Mouse (Mus musculus) layer of hippocampus, adult 8-10 months (tissue): ENCODE measurements at regions not wholly inside any gene's neighbourhood (a gene's known extent, or its start where the extent isn't known, plus 50 kb on each side); places are given as distances from the start of the nearest gene placed in this dataset.

ENCODE experiments used
- DNase-seq, 2 experiments: peaks; one replicate each; pipeline ENCODE4 v3.0.0; 2022; ENCODE audit warnings: low spot score in 2 of 2

DNA sequence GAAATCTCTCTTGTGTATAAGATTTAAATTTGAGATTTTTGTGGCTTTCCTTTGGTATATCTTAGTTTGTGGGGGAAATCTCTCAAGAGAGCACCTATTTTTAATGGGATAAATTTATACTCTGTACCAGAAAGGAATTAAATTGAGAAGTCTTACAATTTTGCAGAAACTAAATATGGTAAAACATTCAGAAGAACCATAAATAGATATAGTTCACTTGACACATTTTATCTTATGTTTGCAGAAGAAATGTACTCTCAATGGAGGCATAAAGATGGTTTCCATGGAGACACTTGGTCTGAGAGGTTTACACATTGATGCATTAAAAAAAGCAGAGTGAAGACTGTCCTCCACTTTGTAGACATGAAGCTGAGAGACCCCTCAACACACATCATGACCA, 86.9 kb downstream of the Ndufa10 start:
- no peak for DNase-seq

DNA sequence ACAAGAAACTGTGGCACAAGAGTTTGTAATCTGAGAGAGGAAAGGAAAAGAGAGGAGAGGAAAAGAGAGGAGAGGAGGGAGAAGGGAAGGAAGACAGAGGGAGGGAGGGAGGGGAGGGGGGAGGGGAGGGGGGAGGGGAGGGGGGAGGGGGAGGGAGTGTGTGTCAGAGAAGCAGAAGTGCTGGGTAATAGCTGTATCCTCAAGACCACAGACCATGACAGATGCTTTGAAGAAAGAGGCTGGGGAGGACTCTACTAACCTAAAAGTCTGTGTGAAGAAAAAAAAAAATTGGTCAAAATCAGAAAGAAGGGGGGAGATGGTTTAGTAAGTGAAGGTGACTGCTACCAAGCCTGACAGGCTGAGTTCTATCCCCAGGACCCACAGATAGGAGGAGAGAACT, 88.7 kb downstream of the Ndufa10 start:
- no peak for DNase-seq

DNA sequence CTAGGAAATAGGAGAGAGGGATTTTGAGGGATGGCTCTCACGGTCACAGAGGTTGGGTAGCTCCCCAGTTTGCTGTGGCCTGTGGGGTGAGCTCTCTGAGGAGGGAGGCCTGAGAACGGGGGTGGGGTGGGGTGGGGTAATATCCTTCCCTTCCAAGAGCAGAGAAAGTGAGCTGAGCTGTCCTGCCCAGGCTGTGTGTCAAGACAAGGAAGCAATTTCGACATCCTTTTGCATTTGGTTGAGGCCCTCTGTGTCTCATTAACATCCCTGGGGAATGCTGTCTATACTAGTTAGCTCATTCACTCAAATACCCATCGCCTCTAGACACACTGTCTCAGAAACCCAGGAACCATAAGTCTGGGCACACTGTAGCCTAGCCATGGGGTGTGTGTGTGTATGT, 89.9 kb downstream of the Ndufa10 start:
- DNase-seq: no peak

DNA sequence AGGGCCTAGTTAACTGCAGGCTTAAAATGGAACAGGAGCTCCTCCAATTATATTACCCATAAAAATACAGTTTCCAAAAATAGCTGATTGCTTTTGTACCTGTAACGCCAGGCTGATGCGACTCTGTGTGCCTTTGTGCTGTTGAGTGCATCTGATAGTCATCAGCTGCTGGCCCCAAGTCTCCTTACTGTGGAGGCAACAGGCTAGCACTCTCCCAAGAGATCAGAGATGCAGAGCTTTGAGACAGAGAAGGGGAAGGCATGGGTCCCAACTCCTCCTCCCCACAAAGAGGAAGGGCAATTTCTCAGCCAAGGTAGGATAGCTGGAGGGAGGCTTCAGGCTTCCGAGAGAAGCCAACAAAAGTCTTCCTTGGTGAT, 94.2 kb downstream of the Ndufa10 start:
- DNase-seq: no peak

DNA sequence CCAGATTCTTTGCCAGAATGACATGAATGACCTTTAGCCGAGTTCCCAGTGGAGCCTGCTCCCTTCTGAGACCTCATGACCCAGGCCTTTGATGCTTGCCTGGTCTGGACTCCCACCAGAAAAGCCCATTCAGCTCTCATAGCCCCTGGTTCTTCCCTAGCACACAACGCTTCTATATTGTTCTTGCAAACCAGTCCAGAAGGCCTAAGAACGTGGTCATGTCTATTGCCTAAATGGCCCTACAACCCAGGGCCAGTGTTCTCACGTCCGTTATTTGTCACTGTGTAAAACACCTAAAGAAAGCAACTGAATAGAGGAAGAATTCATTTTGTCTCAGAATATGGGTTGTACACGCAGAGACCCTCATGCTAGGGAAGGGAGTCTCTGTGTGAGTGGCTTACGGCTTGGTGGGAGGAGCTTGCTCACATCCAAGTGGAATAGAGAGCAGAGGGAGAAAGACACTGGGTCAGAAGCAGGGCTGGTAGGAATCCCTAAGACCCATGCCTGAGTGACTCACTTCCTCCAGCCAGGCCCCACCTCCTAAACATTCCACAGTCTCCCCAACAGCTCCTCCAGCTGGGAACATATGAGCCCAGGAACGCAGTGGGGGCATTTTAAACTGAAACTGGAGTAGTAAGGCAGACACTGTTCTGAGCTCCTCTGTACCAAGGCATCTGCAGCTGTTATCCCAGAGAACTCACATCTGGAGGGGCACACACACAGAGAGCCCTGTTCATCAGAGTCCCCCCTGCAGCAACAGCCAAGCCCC, 94.7 kb downstream of the Ndufa10 start:
- DNase-seq: no peak

- DNase-seq: no peak
Measured at GRCm38 (mm10) chr1:92376456-92376855, 97.2 kb downstream of the Ndufa10 start.

- no peak for DNase-seq
Measured at GRCm38 (mm10) chr1:92372222-92372990, 101.3 kb downstream of the Ndufa10 start.

GRCm38 (mm10) chr1:92371357-92371981, 102.2 kb downstream of the Ndufa10 start:
- peak; percentile 22 to 53 for DNase-seq

DNA sequence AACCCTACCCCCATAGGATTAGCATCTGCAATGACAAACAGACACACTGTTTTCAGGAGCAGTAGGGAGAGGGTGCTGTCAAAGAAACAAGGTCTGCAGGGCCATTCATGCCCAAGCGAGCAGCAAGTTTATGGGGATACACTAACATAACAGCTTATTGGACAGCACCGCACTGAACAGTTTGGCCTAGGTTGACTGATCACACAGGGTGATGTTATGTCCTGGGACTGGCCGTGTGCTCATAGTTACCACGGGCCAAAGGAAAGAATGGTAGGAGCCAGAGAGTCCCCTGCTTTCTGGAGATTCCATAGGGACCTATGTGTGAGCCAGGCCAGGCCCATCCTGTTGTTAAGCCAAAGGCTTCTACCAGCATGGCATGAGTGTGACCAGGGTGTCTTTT, 102.8 kb downstream of the Ndufa10 start:
- DNase-seq: no peak

DNA sequence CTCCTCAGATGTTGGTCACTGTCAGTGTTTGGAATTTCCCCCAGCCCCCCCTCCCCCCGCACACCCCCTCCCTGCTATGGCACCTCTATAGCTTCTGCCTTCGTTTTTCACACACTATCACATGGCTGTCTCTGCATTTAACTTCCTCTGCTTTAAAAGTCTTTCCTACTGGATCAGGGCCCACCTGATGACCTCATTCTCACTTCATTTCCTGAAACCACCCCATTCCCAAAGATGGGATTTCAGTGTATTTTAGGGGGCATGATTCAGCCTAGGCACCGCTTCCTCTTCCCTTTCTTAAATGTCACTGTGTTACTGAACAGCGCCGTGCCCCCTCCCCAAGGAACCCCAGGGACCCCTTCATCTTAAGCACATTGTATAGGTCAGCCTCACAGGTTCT, 103.7 kb downstream of the Ndufa10 start:
- DNase-seq: no peak

DNA sequence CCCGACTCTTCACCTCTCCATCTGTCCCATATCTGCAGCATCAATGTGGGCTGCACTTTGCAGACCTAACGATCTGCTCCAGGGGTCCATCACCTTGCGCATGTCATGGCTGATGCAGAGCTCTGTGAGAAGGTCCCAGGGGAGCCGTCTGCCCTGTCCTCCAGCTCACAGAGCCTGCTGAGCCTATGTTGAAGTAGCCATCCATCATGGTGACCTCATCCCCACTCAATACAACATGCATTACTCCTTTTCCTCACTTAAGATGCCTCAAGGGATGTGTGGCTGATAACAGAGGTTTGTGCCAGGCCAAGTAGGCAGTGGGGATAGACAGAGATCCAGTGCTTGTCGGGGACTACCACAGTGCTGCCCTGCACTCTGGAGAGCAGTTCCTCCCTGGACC, 107.4 kb downstream of the Ndufa10 start:
- no peak for DNase-seq

GRCm38 (mm10) chr1:92365366-92366075, 108.1 kb downstream of the Ndufa10 start:
- no peak for DNase-seq

GRCm38 (mm10) chr1:92361677-92362076, 112.0 kb downstream of the Ndufa10 start:
- DNase-seq: no peak

DNA sequence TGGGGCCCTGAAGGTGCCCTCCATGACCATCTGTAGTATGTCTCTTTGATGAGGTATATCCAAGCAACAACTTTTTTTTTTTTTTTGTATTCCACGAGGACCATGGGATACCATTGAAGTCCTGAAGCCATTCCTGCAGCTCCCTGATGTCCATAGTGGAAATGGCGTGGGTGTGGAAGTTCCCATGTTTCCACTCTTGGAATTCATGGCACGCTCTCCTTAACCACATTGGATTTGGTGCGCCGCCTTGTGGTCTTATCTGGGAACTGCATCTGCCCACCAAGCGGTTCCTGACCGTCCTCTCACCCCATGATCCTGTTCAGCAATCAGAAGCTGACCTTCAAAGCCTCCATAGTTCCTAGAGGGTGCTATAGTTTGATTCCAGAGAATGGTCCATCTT, 113.4 kb downstream of the Ndufa10 start:
- DNase-seq: peak; percentile 38 to 70

DNA sequence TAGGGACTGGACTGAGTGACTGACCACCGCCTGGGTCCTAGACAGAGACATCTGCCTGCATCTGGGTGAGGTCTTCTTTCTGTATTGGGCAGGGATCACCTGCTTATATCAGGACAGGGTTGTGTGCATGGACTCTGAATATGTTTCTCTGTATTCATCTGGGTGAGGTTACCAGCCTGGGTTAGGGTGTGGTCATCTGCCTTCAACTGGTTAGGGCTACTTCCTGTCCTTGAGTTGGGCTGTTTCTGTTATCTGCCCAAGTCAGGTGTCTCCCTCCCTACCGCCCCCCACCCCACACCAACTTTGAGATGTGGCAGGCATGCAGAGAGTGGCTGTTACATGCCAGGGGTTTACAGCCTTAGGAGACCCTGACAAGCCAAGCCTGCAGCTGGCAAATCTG, 114.2 kb downstream of the Ndufa10 start:
- no peak for DNase-seq

DNA sequence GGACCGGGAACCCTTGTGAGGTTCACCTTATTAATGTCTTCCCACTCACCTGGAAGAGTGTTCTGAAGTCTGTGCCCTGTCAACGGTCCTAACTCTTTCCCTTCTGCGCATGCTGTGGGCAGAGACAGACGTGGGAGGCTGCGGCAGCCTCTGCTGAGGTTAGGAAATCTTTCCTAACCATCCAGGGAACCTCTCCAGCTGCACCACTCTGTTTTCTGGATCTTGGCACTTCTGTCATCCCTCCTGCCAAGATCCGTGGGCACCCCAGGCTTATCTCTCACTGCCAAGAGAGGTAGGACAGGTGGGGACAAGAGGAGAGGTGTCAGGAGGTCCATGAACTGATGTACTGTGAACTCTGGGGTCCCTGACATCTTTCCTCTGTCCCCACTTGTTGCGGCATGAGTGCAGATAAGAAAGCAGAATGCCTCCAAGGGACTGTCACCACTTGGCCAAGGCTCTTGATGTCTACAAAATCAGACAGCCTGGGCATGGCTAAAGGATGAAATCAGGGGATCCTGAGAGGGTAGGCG, 114.8 kb downstream of the Ndufa10 start:
- DNase-seq: no peak

- no peak for DNase-seq
Measured at GRCm38 (mm10) chr1:92348353-92349005, 125.2 kb downstream of the Ndufa10 start.

DNA sequence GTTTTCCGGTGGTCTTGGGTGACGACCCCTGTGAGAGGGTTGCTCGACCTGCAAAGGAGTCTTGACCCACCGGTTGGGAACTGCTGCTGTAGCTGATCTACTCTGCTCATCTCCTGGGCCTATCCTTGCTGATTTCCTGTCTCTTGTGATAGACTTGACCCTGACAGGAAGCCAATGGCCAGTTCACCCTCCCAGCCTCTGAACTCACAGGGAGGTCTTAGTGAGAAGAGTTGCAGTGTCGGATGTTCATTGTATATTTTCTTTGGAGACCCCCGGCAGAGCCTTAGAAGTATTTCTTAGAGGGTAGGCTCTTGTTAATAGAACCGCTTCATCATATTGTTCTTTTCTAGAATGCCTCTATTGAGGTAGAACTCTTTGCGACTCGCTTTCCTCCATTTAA, 126.0 kb downstream of the Ndufa10 start:
- DNase-seq: no peak

DNA sequence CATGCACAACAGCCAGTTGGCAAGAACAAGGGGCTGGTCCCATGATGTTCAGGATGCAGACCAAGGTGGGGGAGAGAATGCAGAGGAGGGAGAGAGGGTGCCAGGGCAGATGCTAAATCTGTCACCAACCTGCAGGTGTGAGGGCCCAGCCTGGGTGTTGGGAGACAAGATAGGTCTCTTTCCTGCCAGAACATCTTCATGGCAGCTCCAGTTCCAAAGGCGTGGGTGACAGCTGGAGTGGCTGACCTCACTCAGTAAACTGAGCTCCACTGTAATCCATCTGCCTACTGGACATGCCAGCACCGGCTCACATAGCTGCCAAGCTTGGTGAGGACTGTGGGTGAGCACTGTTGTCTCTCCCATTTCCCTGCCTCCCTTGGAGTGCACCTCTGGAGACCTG, 129.9 kb downstream of the Ndufa10 start:
- DNase-seq: no peak

GRCm38 (mm10) chr1:92343161-92343598, 130.5 kb downstream of the Ndufa10 start:
- DNase-seq: no peak
